Mouse (Mus musculus) cerebellum, adult 11 months (tissue): ENCODE measurements around the gene Zfp810.

Experiments used
- DNase-seq: peaks from one replicate; pipeline ENCODE4 v3.0.0; 2022

Gene Zfp810

DNA sequence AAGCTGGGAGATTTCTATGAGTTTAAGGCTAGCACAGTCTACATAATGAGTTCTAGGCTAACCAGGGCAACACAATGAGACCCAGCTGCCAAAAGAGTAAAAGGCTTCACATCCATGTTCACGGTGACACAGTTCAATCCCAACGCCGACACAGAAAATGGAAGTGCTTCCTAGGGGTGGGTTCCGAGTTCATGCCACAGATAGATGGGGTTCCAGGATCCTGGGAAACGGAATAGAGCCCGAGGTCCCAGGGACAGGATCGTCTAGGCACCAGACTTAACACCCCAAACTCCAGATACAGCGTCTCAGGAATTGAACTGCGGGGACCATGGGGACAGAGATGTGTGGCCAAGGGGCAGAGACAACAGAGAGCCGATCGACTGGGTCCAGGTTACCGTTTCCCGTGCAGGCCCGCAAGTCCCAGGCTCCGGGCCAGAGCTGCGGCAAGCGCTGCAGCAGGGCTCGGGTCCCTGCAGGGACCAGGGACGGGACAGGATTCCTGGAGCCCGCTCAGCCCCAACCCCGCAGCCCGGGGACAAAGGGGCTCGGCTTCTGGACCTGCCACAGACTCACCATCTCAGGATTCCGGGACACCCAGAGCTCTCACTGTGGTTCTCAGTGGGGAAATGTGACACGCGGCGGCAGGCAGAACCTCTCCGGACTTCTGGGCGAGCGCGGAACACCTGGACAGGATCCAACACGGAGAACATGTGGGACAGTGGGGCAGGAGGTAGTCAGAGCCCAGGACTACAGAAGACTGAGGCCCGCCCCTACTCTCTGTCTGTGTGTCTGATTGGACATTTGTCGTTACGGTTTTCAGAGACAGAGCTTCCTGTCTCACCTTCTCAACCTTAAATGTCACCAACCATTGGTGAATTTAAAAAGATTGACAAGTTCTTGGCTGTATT lies 48.0 kb downstream of the Zfp810 start, which contains the start of gene Zfp599:
Gene Zfp599, minus strand, starts transcription at position 712 of the 908 bp plus-strand sequence.
- DNase-seq: peak; percentile 73

DNA sequence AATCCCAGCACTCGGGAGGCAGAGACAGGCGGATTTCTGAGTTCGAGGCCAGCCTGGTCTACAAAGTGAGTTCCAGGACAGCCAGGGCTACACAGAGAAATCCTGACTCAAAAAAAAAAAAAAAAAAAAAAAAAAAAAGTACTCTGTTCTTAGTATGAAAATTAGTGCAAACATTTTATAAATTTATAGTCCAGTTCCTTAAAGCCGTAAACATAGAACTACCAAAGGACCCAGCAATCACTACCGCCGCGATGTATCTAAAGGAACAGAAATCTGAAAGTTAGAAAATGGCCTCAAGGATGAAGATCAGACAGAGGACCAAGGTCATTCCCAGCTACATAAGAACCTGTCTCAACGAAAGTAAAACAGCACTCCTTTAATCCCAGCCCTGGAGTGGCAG lies 48.7 kb downstream of the Zfp810 start:
- no peak for DNase-seq

DNA sequence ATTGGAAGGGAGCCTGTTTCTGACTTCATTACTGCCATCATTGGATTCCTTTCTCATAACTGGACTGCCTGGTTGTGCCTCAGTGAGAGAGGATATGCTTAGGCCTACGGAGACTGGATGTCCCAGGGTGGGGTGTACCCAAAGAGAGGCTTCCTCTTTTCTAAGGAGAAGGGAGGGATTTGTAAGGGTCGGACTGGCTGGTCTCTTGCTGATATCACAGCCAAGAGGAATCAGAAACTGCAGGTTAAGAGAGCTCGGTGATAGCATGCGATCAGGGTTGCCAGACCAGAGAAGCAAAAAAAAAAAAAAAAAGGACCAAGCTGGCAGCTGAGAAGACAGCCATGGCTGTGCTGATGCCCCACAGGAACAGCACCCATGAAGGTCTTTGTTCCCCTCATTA lies 50.9 kb downstream of the Zfp810 start:
- no peak for DNase-seq

DNA sequence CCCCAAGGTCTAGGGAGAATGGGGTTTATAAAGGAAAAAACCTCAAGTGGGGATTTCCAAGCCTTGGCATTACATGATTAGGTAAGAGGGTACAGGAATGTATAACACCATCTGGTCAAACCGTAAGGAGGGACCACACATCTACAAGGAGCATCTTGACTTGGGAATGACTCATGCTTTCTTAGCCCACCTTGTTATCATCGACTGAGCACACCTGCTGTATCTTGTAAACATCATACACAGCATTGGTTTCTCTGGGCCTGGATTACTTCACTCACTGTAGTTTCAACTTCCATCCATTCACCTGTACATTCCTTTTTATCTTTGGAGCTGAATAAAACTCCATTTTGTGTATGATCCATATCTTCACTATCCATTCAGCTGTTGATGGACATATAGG lies 63.2 kb downstream of the Zfp810 start:
- no peak for DNase-seq

DNA sequence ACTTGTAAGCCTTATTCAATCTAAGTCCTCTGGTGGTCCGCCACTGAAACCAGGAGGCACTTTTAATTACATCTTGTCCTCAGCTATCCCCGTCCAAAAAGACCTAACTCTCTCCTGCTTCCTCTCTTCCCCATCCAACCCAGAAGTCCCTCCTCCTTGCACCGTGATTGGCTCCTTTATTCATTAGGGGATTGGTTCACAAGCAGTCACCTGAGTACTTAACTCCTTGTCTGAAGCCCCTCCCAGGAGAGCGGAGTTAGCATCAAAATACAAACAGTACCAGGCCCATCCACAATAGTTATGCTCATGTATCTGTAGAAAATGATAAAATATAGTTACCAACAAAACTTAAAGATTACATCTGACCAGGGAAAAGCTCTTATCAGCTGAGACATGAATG lies 67.4 kb downstream of the Zfp810 start:
- DNase-seq: no peak

DNA sequence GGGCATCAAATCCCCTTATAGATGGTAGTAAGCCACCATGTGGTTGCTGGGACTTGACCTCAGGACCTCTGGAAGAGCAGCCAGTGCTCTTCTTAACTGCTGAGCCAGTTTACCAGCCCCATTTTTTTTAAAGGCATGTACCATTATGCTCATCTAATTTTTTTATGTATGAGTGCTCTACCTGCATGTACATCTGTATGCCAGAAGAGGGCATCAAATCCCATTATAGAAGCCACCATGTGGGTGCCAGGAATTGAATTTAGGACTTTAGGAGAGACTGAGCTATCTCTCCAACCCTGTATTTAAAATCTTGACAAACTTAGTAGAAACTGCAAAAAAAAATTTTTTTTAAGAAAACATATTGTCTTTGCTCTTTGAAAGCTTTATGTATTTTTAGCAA lies 76.9 kb downstream of the Zfp810 start:
- DNase-seq: no peak

DNA sequence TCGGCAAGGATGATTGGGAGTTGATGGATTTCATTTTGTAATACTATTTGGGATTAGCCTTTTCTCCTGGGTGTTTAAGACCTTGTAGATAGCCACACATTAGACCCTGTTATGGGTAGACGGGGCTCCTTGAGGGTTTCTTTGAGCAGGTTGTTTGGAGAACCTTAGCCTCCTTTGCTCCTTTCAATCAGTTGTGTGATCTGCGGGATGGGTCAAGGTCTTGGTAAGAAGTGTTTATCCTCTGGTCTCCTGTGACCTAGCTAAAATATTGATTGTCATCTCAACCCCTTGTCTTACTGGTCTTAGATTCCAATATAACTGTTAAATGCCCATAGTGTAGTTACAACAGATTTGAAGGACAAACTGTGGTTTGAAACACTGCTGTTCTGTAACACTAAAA lies 77.4 kb downstream of the Zfp810 start:
- no peak for DNase-seq

DNA sequence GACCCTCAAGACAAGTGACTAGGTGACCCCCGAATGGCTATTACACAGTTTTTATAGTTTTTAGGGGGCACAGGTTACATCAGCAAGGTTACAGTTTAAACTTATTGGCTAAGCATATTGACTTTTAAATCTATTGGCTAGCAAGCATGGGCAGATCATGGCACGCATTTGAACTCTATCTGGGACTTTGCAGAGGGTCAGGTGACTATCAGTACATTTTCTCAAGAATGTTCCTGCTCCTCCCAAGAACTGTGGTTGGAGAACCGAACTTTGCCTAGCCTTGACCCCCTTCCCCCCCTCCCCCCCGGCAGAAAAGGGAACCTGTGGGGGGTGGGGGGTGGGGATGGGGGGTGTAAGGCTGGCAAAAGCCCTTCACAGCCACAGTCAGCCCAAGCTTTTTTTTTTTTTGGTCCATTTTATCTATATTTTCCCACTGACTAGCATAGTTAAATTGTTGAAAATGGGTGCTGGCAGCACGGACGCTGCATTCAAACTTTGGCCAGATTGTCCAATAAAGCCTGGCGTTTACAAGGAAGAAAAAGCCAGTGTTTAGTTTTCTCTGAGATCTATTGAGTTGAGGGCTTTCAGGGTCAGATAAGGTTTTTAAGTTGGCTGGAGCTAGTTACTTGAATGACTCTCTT lies 77.9 kb downstream of the Zfp810 start:
- DNase-seq: no peak

DNA sequence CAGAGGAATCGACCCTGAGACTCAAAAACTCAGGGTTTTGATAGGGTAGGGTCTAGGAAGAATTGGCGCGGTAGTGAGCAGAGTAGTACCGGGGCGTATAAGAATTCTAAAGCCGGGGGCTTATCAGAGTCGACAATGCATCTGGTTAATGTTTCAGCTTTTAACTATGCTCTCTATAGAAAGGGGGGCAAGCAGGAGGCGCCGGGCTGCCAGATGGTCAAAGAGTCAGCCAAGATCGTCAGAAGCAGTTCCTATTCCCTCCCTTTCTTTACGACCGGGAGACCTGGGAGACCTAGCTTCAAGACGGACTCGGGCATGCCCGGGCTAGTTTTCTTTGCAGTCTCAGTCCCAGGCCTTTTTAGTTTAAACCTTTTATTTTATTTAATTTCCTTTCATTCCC lies 80.6 kb downstream of the Zfp810 start:
- peak; percentile 32 for DNase-seq
